Mouse (Mus musculus) CH12.LX (cell line): ENCODE measurements around the gene Cnn2. TPM values are rescaled to one million over a fixed set of nuclear protein-coding genes. Genes with fewer than 3 reads are reported as not detected.

Experiments
- DNase-seq: peaks from one replicate; pipeline ENCODE4 v3.0.0-alpha.2; 2013; ENCODE audit errors: extremely low read depth
- H3K27ac ChIP-seq: 2 replicates; pipeline ENCODE4 v1.5.1; 2012; ENCODE audit warnings: low read depth, mild to moderate bottlenecking, control low read depth, moderate library complexity; ENCODE audit not compliant: insufficient read depth
- H3K27me3 ChIP-seq: replicated peaks from 2 replicates; pipeline ENCODE3; 2012; ENCODE audit warnings: inconsistent platforms
- H3K36me3 ChIP-seq, 2 experiments: replicated peaks in 1 of 2; 2 replicates each; pipeline versions ENCODE3 to v1.6.1; 2012; ENCODE audit warnings: inconsistent platforms in 1 of 2, low read length in 1 of 2, mild to moderate bottlenecking in 1 of 2, mixed read lengths in 1 of 2, moderate library complexity in 1 of 2; ENCODE audit not compliant: control insufficient read depth in 1 of 2, insufficient read depth in 1 of 2
- H3K4me1 ChIP-seq, 2 experiments: 2 replicates each; pipeline ENCODE4 v1.6.1; 2012; ENCODE audit warnings: inconsistent platforms in 1 of 2, moderate library complexity in 1 of 2; ENCODE audit not compliant: insufficient read depth in 2 of 2, control insufficient read depth in 1 of 2
- H3K4me2 ChIP-seq: 2 replicates; pipeline ENCODE4 v1.6.1; 2012; ENCODE audit warnings: low read depth, mild to moderate bottlenecking, control low read depth; ENCODE audit not compliant: poor library complexity, insufficient read depth, severe bottlenecking
- H3K4me3 ChIP-seq, 3 experiments: fragments of 150-350 bp in 1 of 3; sonication (generic) in 1 of 3; replicated peaks in 1 of 3; 2 replicates each; pipeline versions ENCODE3 to v1.5.1; 2011 to 2012; ENCODE audit warnings: low read depth in 2 of 3, low read length in 2 of 3, mild to moderate bottlenecking in 2 of 3, moderate library complexity in 2 of 3, control low read depth in 1 of 3, improper control_type of control experiment in 1 of 3, inconsistent platforms in 1 of 3, mixed read lengths in 1 of 3; ENCODE audit not compliant: poor library complexity in 1 of 3
- H3K79me2 ChIP-seq: replicated peaks from 2 replicates; pipeline ENCODE4 v1.6.1; 2012; ENCODE audit warnings: mild to moderate bottlenecking, moderate library complexity; ENCODE audit not compliant: control insufficient read depth, poor library complexity, insufficient read depth, severe bottlenecking; ENCODE audit errors: extremely low read depth
- H3K9ac ChIP-seq: 2 replicates; pipeline ENCODE4 v1.6.1; 2012; ENCODE audit warnings: low read depth, mild to moderate bottlenecking, control low read depth, moderate library complexity; ENCODE audit not compliant: insufficient read depth
- H3K9me3 ChIP-seq: replicated peaks from 2 replicates; pipeline ENCODE3; 2012; ENCODE audit warnings: low read length, inconsistent platforms, mixed read lengths
- CHD1 ChIP-seq: IDR thresholded peaks from 2 replicates; pipeline ENCODE4 v1.6.1; 2012; ENCODE audit warnings: low read depth, low read length, improper control_type of control experiment, inconsistent platforms
- CTCF ChIP-seq, 2 experiments: IDR thresholded peaks in 1 of 2; conservative IDR thresholded peaks in 1 of 2; 2 replicates each; pipeline ENCODE4 v1.5.1; 2011 to 2012; ENCODE audit warnings: low read depth in 2 of 2, low read length in 2 of 2, improper control_type of control experiment in 1 of 2, inconsistent platforms in 1 of 2, mild to moderate bottlenecking in 1 of 2, moderate library complexity in 1 of 2
- E2F4 ChIP-seq: IDR thresholded peaks from 2 replicates; pipeline ENCODE4 v1.6.1; 2011; ENCODE audit warnings: low read depth, low read length, improper control_type of control experiment; ENCODE audit not compliant: insufficient replicate concordance
- ELF1 ChIP-seq: IDR thresholded peaks from 2 replicates; pipeline ENCODE4 v1.6.1; 2014; ENCODE audit warnings: low read depth, mild to moderate bottlenecking, inconsistent platforms, low read length, improper control_type of control experiment
- EP300 ChIP-seq: IDR thresholded peaks from 2 replicates; pipeline ENCODE4 v1.6.1; 2011; ENCODE audit warnings: low read length, improper control_type of control experiment
- ETS1 ChIP-seq: conservative IDR thresholded peaks from 2 replicates; pipeline ENCODE4 v1.6.1; 2012; ENCODE audit warnings: low read depth, mild to moderate bottlenecking, inconsistent platforms, low read length, improper control_type of control experiment, moderate library complexity
- HCFC1 ChIP-seq: IDR thresholded peaks from 2 replicates; pipeline ENCODE4 v1.6.1; 2012; ENCODE audit warnings: low read depth, mild to moderate bottlenecking, inconsistent platforms, low read length, improper control_type of control experiment
- IRF4 ChIP-seq: IDR thresholded peaks from 2 replicates; pipeline ENCODE4 v1.6.1; 2014; ENCODE audit warnings: low read depth, mild to moderate bottlenecking, inconsistent platforms, low read length, improper control_type of control experiment
- JUN ChIP-seq: IDR thresholded peaks from 2 replicates; pipeline ENCODE4 v1.6.1; 2011; ENCODE audit warnings: low read depth, mild to moderate bottlenecking, low read length, improper control_type of control experiment, moderate library complexity; ENCODE audit not compliant: insufficient read depth
- JUND ChIP-seq: conservative IDR thresholded peaks from 2 replicates; pipeline ENCODE4 v1.6.1; 2011; ENCODE audit warnings: low read depth, low read length, improper control_type of control experiment
- KAT2A ChIP-seq: IDR thresholded peaks from 2 replicates; pipeline ENCODE4 v1.6.1; 2012; ENCODE audit warnings: low read length, improper control_type of control experiment, inconsistent platforms; ENCODE audit not compliant: insufficient replicate concordance
- MAX ChIP-seq: IDR thresholded peaks from 2 replicates; pipeline ENCODE4 v1.6.1; 2011; ENCODE audit warnings: low read length, improper control_type of control experiment
- MAZ ChIP-seq: IDR thresholded peaks from 2 replicates; pipeline ENCODE4 v1.6.1; 2012; ENCODE audit warnings: low read depth, mild to moderate bottlenecking, inconsistent platforms, low read length, improper control_type of control experiment, moderate library complexity
- MEF2A ChIP-seq: IDR thresholded peaks from 2 replicates; pipeline ENCODE4 v1.6.1; 2014; ENCODE audit warnings: low read depth, mild to moderate bottlenecking, inconsistent platforms, low read length, improper control_type of control experiment, borderline replicate concordance
- MXI1 ChIP-seq: IDR thresholded peaks from 2 replicates; pipeline ENCODE4 v1.6.1; 2011; ENCODE audit warnings: mild to moderate bottlenecking, low read depth, low read length, improper control_type of control experiment
- MYC ChIP-seq: IDR thresholded peaks from 2 replicates; pipeline ENCODE4 v1.6.1; 2011; ENCODE audit warnings: low read depth, mild to moderate bottlenecking, improper control_type of control experiment, low read length
- NELFE ChIP-seq: IDR thresholded peaks from 2 replicates; pipeline ENCODE4 v1.6.1; 2011; ENCODE audit warnings: low read depth, low read length, improper control_type of control experiment
- POLR2A ChIP-seq: IDR thresholded peaks from 2 replicates; pipeline ENCODE4 v1.6.1; 2011; ENCODE audit warnings: low read depth, mild to moderate bottlenecking, improper control_type of control experiment, low read length
- POLR2AphosphoS2 ChIP-seq: IDR thresholded peaks from 2 replicates; pipeline ENCODE4 v1.6.1; 2011; ENCODE audit warnings: low read depth, low read length, improper control_type of control experiment
- RAD21 ChIP-seq: IDR thresholded peaks from 2 replicates; pipeline ENCODE4 v1.6.1; 2011; ENCODE audit warnings: low read depth, mild to moderate bottlenecking, low read length, improper control_type of control experiment, moderate library complexity
- SIN3A ChIP-seq: IDR thresholded peaks from 2 replicates; pipeline ENCODE4 v1.6.1; 2012; ENCODE audit warnings: low read length, improper control_type of control experiment, inconsistent platforms
- TBP ChIP-seq: conservative IDR thresholded peaks from 2 replicates; pipeline ENCODE4 v1.6.1; 2011; ENCODE audit warnings: low read depth, low read length, improper control_type of control experiment
- TCF12 ChIP-seq: IDR thresholded peaks from 2 replicates; pipeline ENCODE4 v1.6.1; 2014; ENCODE audit warnings: low read depth, mild to moderate bottlenecking, inconsistent platforms, low read length, improper control_type of control experiment
- UBTF ChIP-seq: IDR thresholded peaks from 2 replicates; pipeline ENCODE4 v1.6.1; 2012; ENCODE audit warnings: low read depth, mild to moderate bottlenecking, inconsistent platforms, low read length, improper control_type of control experiment, moderate library complexity
- USF1 ChIP-seq: IDR thresholded peaks from 2 replicates; pipeline ENCODE4 v1.6.1; 2014; ENCODE audit warnings: low read depth, mild to moderate bottlenecking, inconsistent platforms, low read length, improper control_type of control experiment
- USF2 ChIP-seq: conservative IDR thresholded peaks from 2 replicates; pipeline ENCODE4 v1.6.1; 2011; ENCODE audit warnings: low read depth, low read length, improper control_type of control experiment
- ZKSCAN1 ChIP-seq: IDR thresholded peaks from 2 replicates; pipeline ENCODE4 v1.6.1; 2012; ENCODE audit warnings: low read depth, inconsistent platforms, low read length, improper control_type of control experiment, borderline replicate concordance
- ZMIZ1 ChIP-seq: IDR thresholded peaks from 2 replicates; pipeline ENCODE4 v1.6.1; 2012; ENCODE audit warnings: low read depth, mild to moderate bottlenecking, inconsistent platforms, low read length, improper control_type of control experiment
- ZNF384 ChIP-seq: IDR thresholded peaks from 2 replicates; pipeline ENCODE4 v1.6.1; 2012; ENCODE audit warnings: low read depth, low read length, improper control_type of control experiment, inconsistent platforms
- dilution Hi-C: fragments of 300-500 bp; cut with MboI; formaldehyde crosslinking; loops from 2 replicates; pipeline ENCODE4 v1.14.3; 2020; ENCODE audit warnings: low sequenced_read_pairs; ENCODE audit not compliant: extremely low pct_unique_long_range_greater_than_20kb, extremely low pct_ligation_motif_present
- in situ Hi-C: fragments of 300-500 bp; cut with MboI; formaldehyde crosslinking; loops from 3 replicates; pipeline ENCODE4 v1.14.3; 2019; ENCODE audit warnings: low sequenced_read_pairs, low pct_ligation_motif_present, low pct_unique_long_range_greater_than_20kb, mixed read lengths
- polyA plus RNA-seq: library from polyadenylated mRNA; unstranded; fragments of >175 nt; gene quantifications from 2 replicates; pipeline ENCODE4 v1.2.1, GENCODE M21; 2012; ENCODE audit warnings: low read depth; ENCODE audit not compliant: insufficient read length
- total RNA-seq, 2 experiments: library from RNA; depleted of rRNA; stranded (reverse); fragments of 300-350 nt in 1 of 2; fragments of >200 nt in 1 of 2; gene quantifications; 2 replicates each; pipeline ENCODE4 v1.2.3; 2012 to 2014

The Cnn2 gene
- total and polyA plus RNA-seq, 3 experiments, result 26.9 to 62.7 (median 49.0) TPM

GRCm38 (mm10) chr10:79984871-79985270, 3.5 kb upstream of the Cnn2 start:
- Histone ChIP-seq H3K27me3 (peaks cover 3% of the 10 kb centered on the region), H3K79me2 (peaks cover 35% of the 10 kb centered on the region), H3K36me3 (peaks cover 11 to 27% of the 10 kb centered on the region in 2 experiments), H3K4me1 (peaks cover 28 to 71% of the 10 kb centered on the region in 2 experiments), H3K9me3 (no peaks in the 10 kb centered on the region), H3K4me2 (no peak overlapping the region), H3K9ac (peak overlapping the region; percentile 55), H3K27ac (peak overlapping the region; percentile 85), H3K4me3 (peak overlapping the region; percentile 69 to 97 (median 89))
- dilution Hi-C loops, result no loop called here
- TF ChIP-seq EP300 (no peak), ZKSCAN1 (no peak), IRF4 (no peak), MAZ (no peak), CHD1 (no peak), POLR2AphosphoS2 (no peak), POLR2A (peak; percentile 35; the same call in 1 of the 2 replicates)
- DNase-seq, result peak; percentile 99
- in situ Hi-C loops, result loop anchor here (5.0 kb wide), 2 partner anchors 127 to 157 kb away; partner anchors contain the start of gene Cbarp

GRCm38 (mm10) chr10:79985334-79986231, 2.8 kb upstream of the Cnn2 start:
- peak; percentile 74 for DNase-seq
- in situ Hi-C loops, result loop anchor here (5.0 kb wide), 2 partner anchors 127 to 157 kb away; partner anchors contain the start of gene Cbarp
- H3K9me3 ChIP-seq, result no peaks in the 10 kb centered on the region
- dilution Hi-C loops, result no loop called here
- H3K4me3 ChIP-seq, result peak overlapping the region; percentile 50 to 89 (median 68)
- peaks cover 27 to 66% of the 10 kb centered on the region in 2 experiments for H3K4me1 ChIP-seq
- H3K27ac ChIP-seq, result peak overlapping the region; percentile 94
- H3K36me3 ChIP-seq, result peaks cover 10 to 22% of the 10 kb centered on the region in 2 experiments
- H3K27me3 ChIP-seq, result peaks cover 3% of the 10 kb centered on the region
- peak overlapping the region; percentile 68 for H3K9ac ChIP-seq
- H3K79me2 ChIP-seq, result peaks cover 33% of the 10 kb centered on the region
- H3K4me2 ChIP-seq, result peak overlapping the region; percentile 81
- TF ChIP-seq MXI1 (no peak; the same call in 1 of the 2 replicates), POLR2AphosphoS2 (no peak), JUND (0 out of 2 replicates have a peak, but pooled peaks have one; percentile 36), USF1 (no peak), HCFC1 (no peak; the same call in 1 of the 2 replicates), SIN3A (peak; percentile 73), MEF2A (peak; percentile 48; the same call in 1 of the 2 replicates), MAX (no peak), KAT2A (no peak), ZNF384 (peak; percentile 89), MYC (no peak), ZMIZ1 (0 out of 2 replicates have a peak, but pooled peaks have one; percentile 37), TBP (peak; percentile 99), MAZ (peak; percentile 59), USF2 (no peak), UBTF (no peak), ETS1 (no peak; the same call in 1 of the 2 replicates), RAD21 (no peak), POLR2A (no peak; the same call in 1 of the 2 replicates), E2F4 (0 out of 2 replicates have a peak, but pooled peaks have one; percentile 67), JUN (no peak), NELFE (peak; percentile 43; the same call in 1 of the 2 replicates), TCF12 (no peak; the same call in 1 of the 2 replicates), CTCF (conservative IDR thresholded peaks at IDR 0.05 in 1 of 2, IDR thresholded peaks at IDR 0.05 in 1 of 2; ENCODE audit: low read depth in 2 of 2, low read length in 2 of 2) (no peak), IRF4 (no peak), ELF1 (peak; percentile 71)
